Mouse (Mus musculus) liver (tissue): Measurements from ENCODE around the gene Iba57.
A peak's percentile ranks its signal among the peaks of the same experiment; 100 is the strongest.
"Not testable (repeated sequence)": the region's sequence is repeated elsewhere in the genome, so short reads cannot be mapped to it uniquely, and the experiment has no call there.

Source experiments
- DNase-seq: peaks from one replicate; pipeline ENCODE4 v3.0.0-alpha.2; 2020; ENCODE audit warnings: mixed read lengths

Iba57 gene

DNA sequence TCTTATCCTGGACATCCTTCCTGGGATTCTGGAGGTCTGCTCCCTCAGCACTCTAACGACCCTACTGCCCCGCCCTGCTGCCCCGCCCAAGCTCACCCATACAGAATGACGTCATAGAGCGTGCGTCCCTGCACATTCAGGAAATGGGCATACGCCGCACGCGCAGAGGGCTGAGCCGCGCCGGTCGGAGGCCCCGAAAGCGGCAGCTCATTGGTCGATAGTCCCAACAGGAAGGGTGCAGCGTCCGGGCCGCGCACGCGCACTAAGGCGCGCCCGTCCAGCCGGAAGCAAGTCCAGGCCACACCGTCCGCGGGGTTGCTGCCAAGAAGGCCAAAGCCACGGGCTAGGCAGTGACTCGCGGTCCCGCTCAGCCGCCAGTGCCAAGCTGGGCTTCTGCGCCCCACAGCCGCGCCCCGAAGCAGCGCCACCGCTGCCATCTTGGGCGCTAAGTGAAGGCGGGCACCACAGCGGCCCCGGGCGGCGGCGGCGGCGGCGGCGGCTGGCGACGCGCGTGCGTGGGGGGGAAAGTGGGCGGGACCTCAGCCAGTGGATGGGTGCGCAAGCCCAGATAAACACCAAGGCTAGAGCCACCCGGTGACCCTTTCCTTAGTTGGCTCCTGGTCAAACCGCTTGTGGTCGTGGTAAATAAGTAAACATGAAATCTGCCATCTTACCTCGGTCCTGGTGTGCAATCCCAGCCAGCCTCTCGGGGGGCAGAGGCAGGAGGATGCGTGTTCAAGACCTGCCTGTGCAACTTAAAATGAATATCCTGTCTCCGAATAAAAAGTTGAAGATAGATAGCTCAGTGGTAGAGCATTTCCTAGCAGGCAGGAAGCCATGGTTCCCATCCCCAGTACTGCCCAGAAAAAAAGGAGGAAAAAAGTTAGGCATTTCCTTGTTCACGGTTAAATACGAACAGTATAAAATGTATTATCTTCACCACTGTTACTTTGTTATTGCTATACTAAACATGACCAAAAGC lies at the start of gene Iba57:
TSS of gene Iba57 (minus strand) at position 485 of the 982 bp plus-strand sequence.
- DNase-seq = peak; percentile 99

DNA sequence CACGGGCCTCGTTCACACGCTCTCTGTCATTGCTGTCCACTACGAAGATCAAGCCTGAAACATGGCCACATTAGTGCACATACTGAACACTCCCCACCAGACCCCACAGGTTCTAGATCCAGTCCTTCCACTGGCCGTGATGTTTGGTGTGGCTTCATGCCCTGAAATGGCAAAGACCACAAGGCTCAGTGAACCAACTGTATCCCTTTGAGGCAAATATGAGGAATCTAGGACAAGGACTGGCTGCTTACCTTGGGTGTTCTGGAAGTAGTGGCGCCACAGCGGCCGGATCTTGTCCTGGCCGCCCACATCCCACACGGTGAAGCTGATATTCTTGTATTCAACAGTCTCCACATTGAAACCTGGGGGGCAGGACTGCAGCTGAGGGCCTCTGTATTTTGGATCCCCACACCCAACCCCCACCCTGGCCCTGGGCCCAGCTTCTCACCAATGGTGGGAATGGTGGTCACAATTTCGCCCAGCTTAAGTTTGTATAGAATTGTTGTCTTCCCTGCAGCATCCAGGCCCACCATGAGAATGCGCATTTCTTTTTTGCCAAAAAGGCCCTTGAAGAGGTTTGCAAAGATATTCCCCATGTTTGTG lies 49.5 kb upstream of the Iba57 start:
- DNase-seq = no peak

DNA sequence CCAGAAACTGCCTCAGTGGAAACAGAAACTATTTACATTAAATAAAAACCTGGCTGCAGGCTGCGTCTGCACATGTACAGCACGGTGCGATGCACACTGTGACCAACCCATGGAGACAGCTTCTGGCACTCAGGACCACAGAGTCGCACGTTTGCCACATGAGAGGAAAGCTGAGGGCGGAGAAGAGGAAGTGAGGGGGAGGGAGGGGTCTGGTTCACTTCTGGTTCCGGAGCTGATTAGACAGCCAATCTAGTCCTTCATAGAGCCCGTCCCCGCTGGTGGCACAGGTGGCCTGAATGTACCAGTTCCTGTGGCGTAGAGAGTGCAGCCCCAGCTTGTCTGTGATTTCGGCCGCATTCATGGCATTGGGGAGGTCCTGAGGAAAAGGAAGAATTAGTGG lies 48.8 kb upstream of the Iba57 start:
- not testable (repeated sequence) for DNase-seq

DNA sequence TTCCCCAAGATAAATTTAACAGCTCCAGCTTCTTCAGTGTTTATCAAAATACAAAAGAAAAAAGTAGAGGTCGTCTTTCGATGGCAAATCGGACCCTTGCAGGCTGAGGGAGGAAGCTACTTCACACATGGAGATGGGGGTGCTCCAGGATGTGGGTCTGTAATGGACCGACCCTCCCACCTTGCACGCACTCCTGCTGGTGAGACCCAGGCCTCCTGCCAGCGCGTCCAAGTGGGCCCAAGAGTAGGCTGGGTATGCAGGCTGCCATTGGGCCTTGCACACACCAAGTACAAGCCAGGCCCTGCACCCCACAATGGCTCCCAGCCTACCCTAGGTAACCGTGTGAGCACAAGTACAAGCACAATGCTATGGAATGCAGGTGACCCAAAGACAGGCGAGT lies 48.0 kb upstream of the Iba57 start:
- DNase-seq = not testable (repeated sequence)

DNA sequence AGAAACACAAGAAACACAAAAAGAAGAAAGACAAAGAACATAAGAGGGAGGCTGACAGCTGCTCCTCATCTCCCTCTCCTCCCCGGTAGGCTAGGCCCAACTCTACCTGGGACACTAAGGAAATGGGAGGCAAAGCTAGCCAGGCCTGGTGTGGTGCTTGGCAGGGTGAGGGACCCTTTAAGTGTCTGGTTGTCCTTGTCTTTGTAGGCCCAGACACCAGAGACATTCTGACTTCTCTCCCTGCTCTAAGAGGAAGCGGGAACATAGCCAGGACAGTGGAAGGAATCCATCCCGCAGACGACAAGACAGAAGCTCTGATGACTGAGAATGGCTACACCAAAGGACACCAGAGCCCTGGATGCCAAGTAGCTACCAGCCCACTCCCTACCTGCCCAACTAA lies 46.5 kb upstream of the Iba57 start:
- DNase-seq = no peak

DNA sequence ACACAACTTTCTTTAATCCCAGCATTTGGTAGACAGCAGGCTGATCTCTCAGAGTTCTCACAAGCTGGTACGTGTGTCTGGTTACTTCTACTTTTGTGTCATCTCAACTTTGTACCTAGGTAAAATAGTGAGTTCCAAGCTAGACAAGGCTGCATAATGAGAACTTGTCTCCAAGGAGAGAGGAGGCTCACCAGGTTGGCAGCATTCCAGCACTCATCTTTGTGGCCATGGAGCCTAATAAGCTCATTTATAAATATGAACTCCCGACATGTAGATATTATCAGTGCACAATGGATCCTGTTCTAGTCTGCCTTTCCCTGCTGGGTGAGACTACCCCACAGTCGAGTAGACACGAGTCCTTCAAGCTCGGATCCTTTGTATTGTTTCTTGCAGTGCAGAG lies 46.0 kb upstream of the Iba57 start:
- no peak for DNase-seq

DNA sequence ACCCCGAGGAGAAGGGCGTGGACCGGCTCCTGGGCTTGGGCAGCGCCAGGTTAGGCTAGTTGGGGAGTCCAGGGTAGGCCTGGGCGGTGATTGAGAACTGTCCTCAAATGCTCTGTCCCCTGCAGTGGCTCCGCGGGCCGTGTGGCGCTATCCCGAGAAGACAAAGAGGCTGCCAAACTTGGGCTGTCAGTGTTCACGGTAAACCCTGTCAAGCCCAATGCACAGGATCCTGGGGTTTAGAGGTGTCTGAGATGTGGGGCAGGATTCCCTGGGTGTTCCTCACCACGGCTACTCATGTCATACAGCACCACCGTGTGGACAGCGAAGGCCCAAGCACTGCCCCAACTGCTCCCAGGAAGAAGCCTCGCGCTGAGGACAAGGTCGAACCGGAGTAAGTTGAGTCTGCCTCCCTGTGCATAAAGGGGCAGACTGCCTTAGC lies 45.5 kb upstream of the Iba57 start:
- peak; percentile 83 for DNase-seq

DNA sequence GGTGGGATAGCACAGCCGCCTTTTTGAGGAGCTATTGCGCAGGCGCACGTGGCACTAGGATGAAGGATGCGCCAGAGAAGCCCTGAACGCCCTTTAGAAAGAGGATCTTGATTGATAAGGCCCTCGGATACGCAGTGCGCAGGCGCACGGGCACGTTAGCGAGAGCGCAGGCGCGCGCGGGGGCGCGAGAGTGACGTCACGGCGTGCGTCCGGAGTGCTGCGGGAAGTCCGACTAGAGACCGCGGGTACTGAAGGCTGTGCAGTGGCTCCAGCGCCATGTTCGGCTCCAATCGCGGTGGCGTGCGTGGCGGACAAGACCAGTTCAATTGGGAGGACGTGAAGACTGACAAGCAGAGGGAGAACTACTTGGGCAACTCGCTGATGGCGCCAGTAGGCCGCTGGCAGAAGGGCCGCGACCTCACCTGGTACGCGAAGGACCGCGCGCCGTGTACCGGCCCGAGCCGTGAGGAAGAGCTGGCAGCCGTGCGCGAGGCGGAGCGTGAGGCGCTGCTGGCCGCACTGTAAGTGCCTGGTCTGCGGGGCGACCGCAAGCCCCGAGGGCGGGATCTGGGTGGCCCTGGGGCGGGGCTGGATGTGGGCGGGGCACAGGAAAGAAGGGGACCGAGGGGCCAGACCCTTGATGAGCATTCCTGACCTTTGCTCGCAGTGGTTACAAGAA lies 44.8 kb upstream of the Iba57 start, which contains the start of gene 2310033P09Rik:
TSS of gene 2310033P09Rik (plus strand) at position 169 of the 679 bp plus-strand sequence.
- DNase-seq = peak; percentile 95

DNA sequence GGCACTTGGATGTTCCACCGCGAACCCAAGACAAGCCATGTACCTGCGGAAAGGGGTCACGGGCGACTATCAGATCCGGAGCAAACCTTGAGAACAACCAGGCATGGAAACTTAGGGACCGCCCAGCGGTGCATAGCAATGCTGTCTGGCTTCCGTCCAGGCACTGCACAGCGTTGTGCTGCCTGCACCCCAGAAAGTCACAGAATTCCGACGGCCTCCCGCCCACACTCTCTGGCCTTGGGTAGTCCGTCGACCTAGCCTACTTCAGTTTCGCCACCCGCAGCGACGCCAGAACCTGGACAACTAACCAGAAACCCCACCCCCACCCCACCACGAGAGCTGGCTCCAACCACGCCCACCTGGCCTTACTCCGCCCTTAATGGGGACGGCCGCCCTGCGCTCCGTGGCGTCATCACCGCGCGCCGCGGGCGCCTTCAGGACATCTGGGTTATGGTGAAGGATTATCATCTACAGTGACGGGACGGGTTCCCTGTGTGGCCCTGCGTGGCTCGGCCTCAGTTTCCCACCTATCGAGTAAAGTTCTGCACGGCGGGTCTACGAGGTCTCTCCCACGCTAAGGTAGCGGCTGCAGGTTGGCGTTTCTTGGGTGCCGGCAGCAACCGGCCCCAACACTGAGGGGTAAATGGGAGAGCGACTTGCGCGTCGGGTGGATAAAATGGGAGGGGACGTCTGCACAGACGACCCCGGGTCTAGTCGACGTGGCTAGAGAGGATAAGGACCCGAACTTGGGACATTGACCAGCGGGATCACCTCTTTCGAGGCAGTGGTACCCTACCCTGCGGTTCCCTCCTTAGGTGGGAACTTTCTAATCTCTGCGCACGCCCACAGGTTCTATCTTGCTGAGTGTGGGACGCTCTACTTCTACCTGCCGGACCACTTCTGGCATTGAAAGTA lies 38.8 kb upstream of the Iba57 start, which contains the start of gene Mrpl55:
TSS of gene Mrpl55 (plus strand) at position 406 of the 915 bp plus-strand sequence.
- peak; percentile 97 for DNase-seq

DNA sequence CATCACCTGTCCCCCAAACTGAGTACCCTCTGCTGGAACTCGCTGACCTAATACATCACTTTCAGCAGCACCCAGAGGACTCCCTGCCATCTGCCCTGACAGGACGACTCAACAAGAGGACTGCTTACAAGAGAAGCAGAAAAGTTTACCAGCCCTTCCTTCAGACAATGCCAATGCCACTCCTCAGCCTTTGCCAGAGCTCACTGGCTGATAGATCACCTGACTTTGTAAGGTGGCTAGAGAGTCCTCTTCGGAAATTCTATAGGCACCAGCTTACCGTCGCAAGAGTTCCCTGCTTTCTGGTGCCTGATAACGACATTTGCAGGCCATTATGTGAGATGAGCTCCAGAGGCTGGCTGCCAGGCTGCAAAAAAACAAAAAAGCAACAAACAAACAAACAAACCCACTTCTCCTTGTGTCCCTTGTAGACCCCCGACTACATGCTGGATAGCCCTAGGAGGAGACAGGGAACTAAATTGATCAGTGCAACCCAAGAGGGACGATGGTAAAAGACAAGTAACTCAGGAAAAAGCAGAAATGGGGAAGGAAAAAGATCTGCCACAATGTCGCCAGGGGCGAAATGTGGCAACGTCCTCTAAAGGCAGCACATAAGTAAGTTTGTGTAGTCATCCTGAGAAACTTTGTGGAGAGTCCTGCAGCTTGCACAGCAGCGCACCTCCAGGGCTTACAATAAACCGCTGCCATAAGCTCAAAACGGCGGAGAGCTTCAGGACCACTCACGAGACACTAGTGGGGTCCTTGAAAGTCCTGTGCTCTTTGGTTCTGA lies 37.9 kb upstream of the Iba57 start:
- no peak for DNase-seq

DNA sequence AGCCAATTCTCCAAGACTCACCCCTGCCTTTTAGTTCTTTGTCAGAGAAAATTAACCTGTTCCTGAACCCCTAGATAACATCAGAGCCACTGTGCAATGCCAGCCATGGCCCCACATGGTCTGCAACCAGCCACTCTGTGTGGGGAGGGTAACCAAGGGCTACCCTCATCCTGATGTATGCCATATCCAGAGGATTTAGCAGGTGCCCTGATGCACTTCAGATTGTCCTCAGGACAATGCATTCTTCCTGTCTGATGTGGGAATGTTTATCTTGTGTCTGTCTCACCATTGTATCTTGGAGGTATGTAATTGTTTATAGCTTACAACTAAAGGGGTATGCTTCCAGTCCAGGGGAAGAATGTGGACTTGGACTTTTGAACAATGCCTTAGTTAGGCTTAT lies 32.7 kb upstream of the Iba57 start:
- no peak for DNase-seq

DNA sequence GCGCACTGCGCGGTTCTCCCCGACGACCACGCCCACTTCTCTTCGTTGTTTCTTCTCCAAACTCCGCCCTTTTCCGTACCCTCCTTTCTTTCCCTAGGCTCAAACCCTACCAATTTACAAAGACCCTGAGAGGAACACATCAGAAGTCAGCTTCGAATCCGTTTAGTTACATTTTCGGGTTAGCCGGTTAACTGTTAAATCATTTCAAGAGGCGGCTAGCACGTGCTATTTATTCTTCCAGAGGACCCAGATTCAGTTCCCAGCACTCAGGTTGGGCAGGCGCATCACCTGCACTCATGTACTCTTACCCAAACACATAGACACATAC lies 28.5 kb upstream of the Iba57 start, which contains the start of gene Guk1:
TSS of gene Guk1 (minus strand) at position 154 of the 328 bp plus-strand sequence.
- no peak for DNase-seq

DNA sequence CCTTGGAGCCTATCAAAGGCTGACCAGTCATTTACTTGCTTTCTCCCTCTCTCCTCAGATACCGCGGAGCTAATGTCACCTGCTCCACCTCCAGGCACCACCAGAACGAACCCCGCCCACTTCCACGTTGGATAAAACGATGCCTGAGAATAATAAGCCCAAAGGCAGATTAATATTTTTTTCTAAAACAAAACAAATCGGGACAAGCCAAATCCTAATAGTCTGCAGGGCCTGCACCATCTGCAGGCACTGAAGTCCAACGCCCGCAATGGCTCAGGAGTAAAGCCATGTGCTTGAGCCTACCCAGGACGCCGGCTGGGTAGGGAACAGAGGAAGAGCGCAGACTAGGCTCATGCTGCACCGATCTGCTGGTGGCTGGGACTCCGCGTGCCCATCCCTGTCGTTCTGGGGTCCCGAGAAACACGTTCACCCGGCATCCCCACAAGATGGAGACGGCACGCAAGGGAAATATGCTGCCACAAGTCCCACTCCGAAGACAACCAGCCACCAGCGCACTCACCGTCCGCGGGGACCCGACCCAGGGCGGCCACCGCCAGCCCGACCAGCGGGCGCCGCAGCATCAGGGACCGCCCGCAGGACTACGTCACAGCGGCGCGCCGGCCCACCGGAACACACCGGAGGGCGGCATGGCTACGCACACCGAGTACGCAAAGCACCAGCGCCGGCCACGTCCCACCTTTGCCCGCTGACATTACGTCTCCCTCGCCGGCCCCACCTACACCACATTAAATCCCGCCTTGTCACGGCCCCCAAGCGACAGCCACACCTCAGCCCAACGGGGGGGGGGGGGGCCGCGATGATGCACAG lies 27.9 kb upstream of the Iba57 start:
- peak; percentile 95 for DNase-seq

DNA sequence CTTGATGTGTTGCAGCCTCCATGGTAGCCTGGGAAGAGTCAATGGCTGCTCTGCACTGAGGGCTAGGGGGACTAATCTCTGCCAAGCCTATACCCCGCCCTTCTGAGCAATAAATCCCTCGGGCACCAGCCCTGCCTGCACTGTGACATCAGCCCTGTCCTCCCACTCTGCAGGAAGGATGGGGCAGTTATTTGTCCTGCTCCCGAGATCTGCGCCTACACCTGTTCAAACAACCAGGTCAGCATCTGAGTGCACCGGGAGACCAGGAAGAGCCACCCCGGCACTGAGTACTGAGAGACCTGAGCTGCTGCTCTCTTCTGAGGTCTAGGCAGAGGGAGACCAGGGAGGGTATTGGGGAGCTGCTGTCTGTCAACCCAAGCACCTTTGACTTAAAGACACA lies 24.2 kb upstream of the Iba57 start:
- no peak for DNase-seq

DNA sequence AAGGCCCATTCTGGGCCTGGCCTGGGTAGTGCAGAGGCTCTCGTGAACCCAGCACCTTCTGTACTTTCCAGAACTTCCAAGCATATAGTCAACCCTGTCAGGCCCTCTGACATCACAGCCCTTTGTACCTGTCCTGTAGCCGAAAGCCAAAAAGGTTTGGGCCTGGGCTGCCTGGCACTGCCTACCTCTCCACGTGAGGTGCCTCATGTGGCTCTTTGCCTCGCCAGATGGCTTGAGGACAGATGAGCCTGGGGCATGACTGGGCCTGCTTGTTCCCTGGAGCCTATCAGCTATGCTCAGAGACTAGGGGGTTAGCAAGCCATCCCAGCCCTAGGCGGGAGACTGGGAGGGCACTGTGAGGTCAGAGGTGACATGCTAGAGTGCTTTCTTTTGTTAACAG lies 22.0 kb upstream of the Iba57 start:
- no peak for DNase-seq

DNA sequence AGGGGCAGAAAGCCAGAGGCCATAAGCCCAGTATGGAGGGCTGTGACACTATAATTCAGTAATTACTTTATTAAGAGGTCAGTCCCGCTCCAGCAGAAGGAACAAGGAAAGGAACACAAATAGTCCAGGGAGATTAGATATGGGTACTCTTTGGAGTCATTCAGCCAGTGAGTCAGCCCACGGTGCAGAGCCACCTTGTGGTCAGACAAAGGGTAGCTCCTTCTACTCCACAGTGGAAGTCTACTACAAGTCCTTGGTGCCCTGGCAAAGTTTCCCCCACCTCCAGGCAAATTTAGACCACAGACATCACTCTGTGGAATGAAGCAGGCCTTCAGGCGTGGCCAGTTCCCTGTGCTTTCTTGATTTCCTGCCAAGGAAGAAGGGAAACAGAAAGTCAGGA lies 20.3 kb upstream of the Iba57 start:
- DNase-seq = peak; percentile 82

DNA sequence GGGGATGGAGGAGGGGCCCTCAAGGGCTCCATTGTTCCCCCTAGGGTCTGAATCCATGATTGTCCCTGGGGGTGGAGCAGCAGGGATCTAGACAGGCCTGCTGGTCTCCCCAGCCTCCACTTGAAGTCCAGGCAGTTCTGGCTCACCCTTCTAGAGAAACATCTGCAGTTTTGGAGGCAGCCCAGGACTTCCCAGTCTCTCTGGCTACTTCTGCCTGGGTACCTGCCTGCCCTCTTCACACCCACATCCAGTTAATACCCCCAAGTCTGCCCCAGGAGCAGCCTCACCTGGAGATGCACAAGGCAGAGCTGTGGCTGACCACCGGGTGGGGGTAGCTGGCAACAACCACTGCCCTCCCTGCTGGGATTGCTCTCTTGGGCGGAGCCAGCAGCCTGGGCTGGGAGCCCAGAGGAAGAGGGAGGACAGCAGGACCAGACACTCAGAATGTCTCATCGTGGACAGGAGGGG lies 19.4 kb upstream of the Iba57 start, which contains the start of gene Gjc2:
TSS of gene Gjc2 (minus strand) at position 350 of the 468 bp plus-strand sequence.
- DNase-seq = no peak

DNA sequence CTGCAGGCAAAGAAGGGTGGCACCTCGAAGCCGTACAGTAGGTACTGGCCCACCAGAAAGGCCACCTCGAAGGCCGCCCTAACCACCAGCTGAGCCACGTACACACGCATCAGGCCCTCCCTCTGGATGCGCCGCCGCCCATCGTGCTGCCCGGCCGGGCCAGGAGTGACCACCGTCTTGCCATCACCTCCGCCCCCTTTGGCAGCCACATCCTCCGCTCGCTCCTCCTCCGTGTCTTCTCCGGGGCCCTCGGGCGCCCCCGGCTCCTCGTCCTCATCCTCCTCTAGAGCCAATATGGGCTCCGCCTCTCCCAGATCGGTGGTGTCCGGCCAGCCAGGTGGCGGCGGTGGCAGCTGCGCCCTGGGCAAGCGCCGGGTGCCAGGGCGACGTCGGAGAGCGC lies 13.4 kb upstream of the Iba57 start:
- DNase-seq = no peak

DNA sequence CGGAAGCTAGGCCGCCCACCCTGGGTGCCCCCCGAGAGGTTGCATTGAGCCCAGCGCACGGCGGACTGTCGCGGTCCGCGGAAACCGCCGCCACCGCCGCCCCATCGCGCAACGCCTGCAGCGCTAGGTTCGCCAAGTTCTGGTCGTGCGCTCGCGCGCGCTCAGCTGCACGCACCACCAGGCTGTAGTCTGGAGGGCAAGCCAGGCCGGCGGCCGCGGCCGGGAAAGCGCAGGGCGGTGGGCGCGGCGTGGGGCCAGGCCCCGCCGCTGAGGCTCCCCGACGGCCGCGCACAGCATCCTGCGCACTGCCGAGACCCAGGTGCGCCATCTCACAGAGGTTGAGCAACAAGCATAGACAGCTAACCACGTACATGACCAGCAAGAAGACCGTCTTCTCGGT lies 12.9 kb upstream of the Iba57 start:
- DNase-seq = no peak

DNA sequence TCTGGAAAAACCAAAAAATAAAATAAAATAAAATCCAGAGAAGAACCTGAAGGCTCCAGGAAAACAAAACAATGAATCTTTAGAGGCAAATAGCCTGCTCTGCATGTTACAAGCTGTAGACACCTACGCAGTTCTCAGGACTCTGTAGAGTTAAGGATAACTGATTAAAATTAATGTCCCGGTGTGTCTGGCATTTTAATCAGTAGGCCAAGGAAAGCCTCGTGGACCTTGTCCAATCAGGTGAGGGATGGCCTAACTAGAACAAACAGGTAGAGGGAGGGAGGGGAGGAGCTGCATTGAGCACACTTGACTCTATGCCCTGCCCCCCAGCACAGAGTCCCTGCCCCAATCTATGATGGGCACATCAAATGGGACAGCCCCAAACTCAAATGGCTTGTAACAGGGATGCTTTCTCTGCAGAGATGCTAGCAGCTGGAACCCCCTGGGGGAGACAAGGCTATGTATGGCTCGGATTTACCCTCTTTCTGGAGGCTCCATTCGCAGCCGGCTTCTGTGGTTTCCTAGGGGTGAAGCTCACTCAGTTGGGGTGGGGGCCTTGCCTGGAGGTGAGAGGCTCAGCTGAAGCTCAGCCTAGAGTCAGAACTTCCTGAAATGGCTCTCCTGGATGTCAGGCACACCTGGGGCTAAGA lies 10.8 kb upstream of the Iba57 start:
- DNase-seq = no peak
